In the genomic region with DNA sequence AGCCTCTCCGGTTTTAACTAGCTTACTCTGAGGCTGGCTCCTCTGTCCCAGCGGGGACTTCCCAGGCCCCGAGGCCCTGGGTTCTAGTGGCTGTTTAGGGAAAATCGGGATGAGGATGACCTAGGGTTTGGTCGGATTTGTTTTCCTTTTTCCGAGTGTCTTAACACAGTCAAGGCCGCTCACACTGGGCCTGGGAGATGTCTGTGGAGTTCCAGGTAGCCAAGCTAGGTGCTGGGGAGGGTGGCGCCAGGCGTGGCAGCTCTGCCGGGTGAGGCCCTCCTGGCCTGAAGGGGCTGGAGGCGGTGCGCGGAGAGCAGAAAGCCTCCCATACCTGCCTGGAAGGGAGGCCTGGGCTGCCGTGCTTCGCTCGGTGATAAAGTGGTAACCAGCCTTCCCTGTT, we compare ENCODE assay signal across 8 mouse cellular contexts. TPM values are rescaled to one million over a fixed set of nuclear protein-coding genes. Genes with fewer than 3 reads are reported as not detected.
DNase-seq lines count a peak whose midpoint lies in the region; ATAC-seq and TF ChIP-seq lines count a peak whose summit lies in the region.

No protein-coding gene starts in this region.

- H3K36me3 ChIP-seq in heart, embryonic 10.5 days, result no peaks in the 10 kb centered on the region
- H3K36me3 ChIP-seq in E14TG2a.4 (ENCODE audit: insufficient read depth, low read length), result no peaks in the 10 kb centered on the region
- H3K36me3 ChIP-seq in intestine, postnatal 0 days (ENCODE audit: control insufficient read depth, insufficient read depth), result peaks cover 3% of the 10 kb centered on the region; the same call in 1 of the 2 replicates
- no peaks in the 10 kb centered on the region for H3K36me3 ChIP-seq in liver, postnatal 0 days (replicated peaks; ENCODE audit: insufficient read depth, low read length)

- H3K9me3 ChIP-seq in heart, embryonic 10.5 days, result no peaks in the 10 kb centered on the region
- H3K9me3 ChIP-seq in E14TG2a.4 (ENCODE audit: low read length), result no peaks in the 10 kb centered on the region
- H3K9me3 ChIP-seq in intestine, postnatal 0 days (ENCODE audit: control insufficient read depth), result no peaks in the 10 kb centered on the region
- no peaks in the 10 kb centered on the region for H3K9me3 ChIP-seq in liver, postnatal 0 days (ENCODE audit: low read length)

- H3K4me1 ChIP-seq in heart, embryonic 10.5 days, result peaks cover 31% of the 10 kb centered on the region
- H3K4me1 ChIP-seq in E14TG2a.4 (replicated peaks; ENCODE audit: low read depth, low read length), result peaks cover 29% of the 10 kb centered on the region
- H3K4me1 ChIP-seq in intestine, postnatal 0 days (replicated peaks; ENCODE audit: control insufficient read depth, insufficient read depth, low read length), result peaks cover 16% of the 10 kb centered on the region
- H3K4me1 ChIP-seq in liver, postnatal 0 days (ENCODE audit: insufficient read depth), result peaks cover 26% of the 10 kb centered on the region

- peak overlapping the region; percentile 57 for H3K4me3 ChIP-seq in heart, embryonic 10.5 days
- peak overlapping the region; percentile 86 for H3K4me3 ChIP-seq in E14TG2a.4 (replicated peaks; ENCODE audit: low read length)
- peak overlapping the region; percentile 63 for H3K4me3 ChIP-seq in intestine, postnatal 0 days (ENCODE audit: low read depth, low read length)
- H3K4me3 ChIP-seq in liver, postnatal 0 days (ENCODE audit: low read depth, low read length), result peak overlapping the region; percentile 56

- no peak for TF ChIP-seq CTCF in E14TG2a.4 (conservative IDR thresholded peaks at IDR 0.05; ENCODE audit: low read length)
- TF ChIP-seq CTCF in intestine, postnatal 0 days (IDR thresholded peaks at IDR 0.05; ENCODE audit: low read depth), result 0 out of 2 replicates have a peak, but pooled peaks have one; percentile 17
- TF ChIP-seq CTCF in liver, postnatal 0 days (IDR thresholded peaks at IDR 0.05; ENCODE audit: low read depth), result no peak

- peaks cover 62% of the 10 kb centered on the region for H3K27me3 ChIP-seq in heart, embryonic 10.5 days (ENCODE audit: insufficient read depth, poor library complexity, severe bottlenecking)
- peaks cover 70% of the 10 kb centered on the region for H3K27me3 ChIP-seq in E14TG2a.4 (ENCODE audit: insufficient read depth, low read length)
- no peaks in the 10 kb centered on the region for H3K27me3 ChIP-seq in intestine, postnatal 0 days (replicated peaks; ENCODE audit: control insufficient read depth, insufficient read depth, low read length)
- peaks cover 15% of the 10 kb centered on the region; the same call in 1 of the 2 replicates for H3K27me3 ChIP-seq in liver, postnatal 0 days (ENCODE audit: insufficient read depth, low read length)

- peak overlapping the region; percentile 70 for H3K4me2 ChIP-seq in intestine, postnatal 0 days (replicated peaks; ENCODE audit: low read depth)
- H3K4me2 ChIP-seq in liver, postnatal 0 days (ENCODE audit: low read depth, low read length), result peak overlapping the region; percentile 68

- DNase-seq in heart, embryonic 10.5 days (ENCODE audit: low spot score), result no peak
- no peak for DNase-seq in heart, postnatal 36 days
- DNase-seq in liver, postnatal 0 days, result no peak
- DNase-seq in ovary, adult 18-20 months (ENCODE audit: low spot score), result no peak
- DNase-seq in gastrocnemius, postnatal 36 days, result no peak
- no peak for DNase-seq in gastrocnemius, postnatal 10 days

- WGBS in heart, embryonic 10.5 days, result 19% methylated on average over 16 of the region's 16 CpGs
- 38% methylated on average over 16 of the region's 16 CpGs for WGBS in intestine, postnatal 0 days
- 45% methylated on average over 16 of the region's 16 CpGs for WGBS in liver, postnatal 0 days (ENCODE audit: insufficient replicate concordance)

- no peak for TF ChIP-seq EP300 in liver, postnatal 0 days (IDR thresholded peaks at IDR 0.05; ENCODE audit: low read depth)

- H3K27ac ChIP-seq in heart, embryonic 10.5 days, result peak overlapping the region; percentile 52; the same call in 1 of the 2 replicates
- peak overlapping the region; percentile 87 for H3K27ac ChIP-seq in intestine, postnatal 0 days (ENCODE audit: low read depth, low read length)
- peak overlapping the region; percentile 46 for H3K27ac ChIP-seq in liver, postnatal 0 days (ENCODE audit: low read depth)

- intact Hi-C loops in heart, postnatal 36 days (cut with DNase I), result no loop called here
- intact Hi-C loops in gastrocnemius, postnatal 36 days (cut with DNase I), result no loop called here

- ATAC-seq in intestine, postnatal 0 days, result peak; percentile 67
- ATAC-seq in liver, postnatal 0 days, result no peak

- H3K9ac ChIP-seq in intestine, postnatal 0 days (ENCODE audit: low read depth, low read length), result peak overlapping the region; percentile 64
- peak overlapping the region; percentile 39 for H3K9ac ChIP-seq in liver, postnatal 0 days (replicated peaks)

RNA-seq across cellular contexts. Expression of a gene that starts 0.7 kb away (rescaled TPM):
- 3.1 and 4.7 TPM in 2 replicates for polyA plus RNA-seq in heart, embryonic 10.5 days (2016; fragmentation: Nextera tagmentation; extraction: Ambion mirVana)
- total RNA-seq in heart, postnatal 36 days (2021), result 1 to 10 TPM; 1.4 to 2.6 TPM
- 47.8 and 48.3 TPM in 2 replicates for polyA plus RNA-seq in intestine, postnatal 0 days (2015; fragmentation: Nextera tagmentation; extraction: Ambion mirVana)
- 6.5 and 9.7 TPM in 2 replicates for polyA plus RNA-seq in liver, postnatal 0 days (2015; fragmentation: Nextera tagmentation; extraction: Ambion mirVana)
- under 1 TPM; 0.41 to 0.54 TPM for total RNA-seq in gastrocnemius, postnatal 36 days (2021)
- total RNA-seq in gastrocnemius, postnatal 10 days (2021), result 1 to 10 TPM; 2.7 to 2.8 TPM

RNA-seq across cellular contexts. Expression of a gene that starts 14.3 kb away (rescaled TPM):
- 15.3 and 16.5 TPM in 2 replicates for polyA plus RNA-seq in heart, embryonic 10.5 days (2016; fragmentation: Nextera tagmentation; extraction: Ambion mirVana)
- total RNA-seq in heart, postnatal 36 days (2021), result 1 to 10 TPM; 3.2 to 4.4 TPM
- 7.2 and 8.0 TPM in 2 replicates for polyA plus RNA-seq in intestine, postnatal 0 days (2015; fragmentation: Nextera tagmentation; extraction: Ambion mirVana)
- polyA plus RNA-seq in liver, postnatal 0 days (2015; fragmentation: Nextera tagmentation; extraction: Ambion mirVana), result 4.8 and 6.2 TPM in 2 replicates
- total RNA-seq in gastrocnemius, postnatal 36 days (2021), result 1 to 10 TPM; 2.2 to 3.6 TPM
- 1 to 10 TPM; 3.8 to 5.3 TPM for total RNA-seq in gastrocnemius, postnatal 10 days (2021)

RNA-seq across cellular contexts. Expression of a gene that starts 23.5 kb away (rescaled TPM):
- 5.2 and 8.7 TPM in 2 replicates for polyA plus RNA-seq in heart, embryonic 10.5 days (2016; fragmentation: Nextera tagmentation; extraction: Ambion mirVana)
- 10 to 100 TPM in 1 of 2 experiments, 1 to 10 TPM in 1; 9.6 to 10.9 TPM for total RNA-seq in heart, postnatal 36 days (2021)
- 1.7 and 1.8 TPM in 2 replicates for polyA plus RNA-seq in intestine, postnatal 0 days (2015; fragmentation: Nextera tagmentation; extraction: Ambion mirVana)
- 1.5 and 1.9 TPM in 2 replicates for polyA plus RNA-seq in liver, postnatal 0 days (2015; fragmentation: Nextera tagmentation; extraction: Ambion mirVana)
- total RNA-seq in gastrocnemius, postnatal 36 days (2021), result 1 to 10 TPM; 6.0 to 7.6 TPM
- 10 to 100 TPM in 1 of 2 experiments, 1 to 10 TPM in 1; 9.2 to 12.9 TPM for total RNA-seq in gastrocnemius, postnatal 10 days (2021)

RNA-seq across cellular contexts. Expression of a gene that starts 47.9 kb away (rescaled TPM):
- polyA plus RNA-seq in heart, embryonic 10.5 days (2016; fragmentation: Nextera tagmentation; extraction: Ambion mirVana), result 1.6 and 1.9 TPM in 2 replicates
- total RNA-seq in heart, postnatal 36 days (2021), result 1 to 10 TPM; 1.2 to 1.9 TPM
- polyA plus RNA-seq in intestine, postnatal 0 days (2015; fragmentation: Nextera tagmentation; extraction: Ambion mirVana), result 2.5 and 3.2 TPM in 2 replicates
- polyA plus RNA-seq in liver, postnatal 0 days (2015; fragmentation: Nextera tagmentation; extraction: Ambion mirVana), result 8.3 and 9.1 TPM in 2 replicates
- 1 to 10 TPM; 1.1 to 2.9 TPM for total RNA-seq in gastrocnemius, postnatal 36 days (2021)
- total RNA-seq in gastrocnemius, postnatal 10 days (2021), result 10 to 100 TPM; 20.9 to 24.1 TPM

RNA-seq across cellular contexts. Expression of a gene that starts 53.9 kb away (rescaled TPM):
- 1.7 and 2.4 TPM in 2 replicates for polyA plus RNA-seq in heart, embryonic 10.5 days (2016; fragmentation: Nextera tagmentation; extraction: Ambion mirVana)
- total RNA-seq in heart, postnatal 36 days (2021), result 10 to 100 TPM; 10.2 to 13.0 TPM
- polyA plus RNA-seq in intestine, postnatal 0 days (2015; fragmentation: Nextera tagmentation; extraction: Ambion mirVana), result 1.7 and 2.5 TPM in 2 replicates
- polyA plus RNA-seq in liver, postnatal 0 days (2015; fragmentation: Nextera tagmentation; extraction: Ambion mirVana), result 1.3 and 1.5 TPM in 2 replicates
- total RNA-seq in gastrocnemius, postnatal 36 days (2021), result 1 to 10 TPM; 1.9 to 2.6 TPM
- 1 to 10 TPM; 1.2 to 2.0 TPM for total RNA-seq in gastrocnemius, postnatal 10 days (2021)
